Comparison of ENCODE assay signal across 15 mouse cellular contexts in the genomic region with DNA sequence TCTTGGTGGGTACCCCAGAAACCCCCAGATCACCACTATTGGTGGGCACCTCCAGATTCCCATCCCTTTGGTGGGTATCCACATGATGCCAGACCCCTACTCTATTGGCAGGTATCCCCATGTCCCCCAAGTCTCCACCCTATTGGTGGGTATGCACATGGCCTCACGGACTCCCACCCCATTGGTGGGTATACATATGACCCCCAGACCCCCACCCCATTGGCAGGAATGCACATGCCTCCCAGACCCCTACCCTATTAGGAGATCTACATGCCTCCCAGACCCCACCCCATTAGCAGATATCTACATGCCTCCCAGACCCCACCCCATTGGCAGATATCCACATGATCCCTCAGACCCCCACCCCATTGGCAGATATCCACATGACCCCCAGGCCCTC. TPM values are rescaled to one million over a fixed set of nuclear protein-coding genes. Genes with fewer than 3 reads are reported as not detected.
DNase-seq lines count a peak whose midpoint lies in the region; ATAC-seq lines count a peak whose summit lies in the region.
"Had no signal": no experiment of that assay in that cellular context is flagged by ENCODE, and none has a peak within 500 bp of the region (broad histone marks: within the 10 kb centered on the region; RNA-seq: fewer than 3 reads in every experiment).

No protein-coding gene starts in this region.

- 69% methylated on average over 1 of the region's 1 CpGs for WGBS in forebrain, embryonic 13.5 days
- whole genome bisulfite sequencing in forebrain, embryonic 15.5 days: 91% methylated on average over 1 of the region's 1 CpGs
- 100% methylated on average over 1 of the region's 1 CpGs for WGBS in hindbrain, embryonic 13.5 days
- WGBS in hindbrain, embryonic 10.5 days: 97% methylated on average over 1 of the region's 1 CpGs
- WGBS in midbrain, embryonic 12.5 days: 100% methylated on average over 1 of the region's 1 CpGs
- 100% methylated on average over 1 of the region's 1 CpGs for WGBS in midbrain, embryonic 10.5 days
- 100% methylated on average over 1 of the region's 1 CpGs for WGBS in midbrain, embryonic 16.5 days

- H3K27me3 ChIP-seq in forebrain, embryonic 13.5 days: no peaks in the 10 kb centered on the region
- H3K27me3 ChIP-seq in forebrain, embryonic 15.5 days: no peaks in the 10 kb centered on the region
- H3K27me3 ChIP-seq in hindbrain, embryonic 13.5 days: no peaks in the 10 kb centered on the region
- H3K27me3 ChIP-seq in hindbrain, embryonic 10.5 days (ENCODE audit: insufficient read depth, poor library complexity, severe bottlenecking): no peaks in the 10 kb centered on the region
- H3K27me3 ChIP-seq in midbrain, embryonic 12.5 days: no peaks in the 10 kb centered on the region
- no peaks in the 10 kb centered on the region for H3K27me3 ChIP-seq in midbrain, embryonic 10.5 days (ENCODE audit: low read depth, poor library complexity, severe bottlenecking)
- no peaks in the 10 kb centered on the region for H3K27me3 ChIP-seq in midbrain, embryonic 16.5 days (ENCODE audit: control insufficient read depth, insufficient read depth, low read depth, low read length)
- H3K27me3 ChIP-seq: limb, embryonic 12.5 days had no signal

- H3K4me1 ChIP-seq in forebrain, embryonic 13.5 days: peaks cover 65% of the 10 kb centered on the region
- H3K4me1 ChIP-seq in forebrain, embryonic 15.5 days: peaks cover 56% of the 10 kb centered on the region
- H3K4me1 ChIP-seq in hindbrain, embryonic 13.5 days (replicated peaks): peaks cover 91% of the 10 kb centered on the region
- peaks cover 64% of the 10 kb centered on the region for H3K4me1 ChIP-seq in hindbrain, embryonic 10.5 days (replicated peaks)
- peaks cover 43% of the 10 kb centered on the region for H3K4me1 ChIP-seq in midbrain, embryonic 12.5 days
- peaks cover 66% of the 10 kb centered on the region for H3K4me1 ChIP-seq in midbrain, embryonic 10.5 days
- peaks cover 30% of the 10 kb centered on the region for H3K4me1 ChIP-seq in midbrain, embryonic 16.5 days (ENCODE audit: control insufficient read depth, insufficient read depth, low read length)

- no peak overlapping the region for H3K27ac ChIP-seq in forebrain, embryonic 13.5 days
- no peak overlapping the region for H3K27ac ChIP-seq in forebrain, embryonic 15.5 days (replicated peaks)
- no peak overlapping the region for H3K27ac ChIP-seq in hindbrain, embryonic 13.5 days
- no peak overlapping the region for H3K27ac ChIP-seq in hindbrain, embryonic 10.5 days
- no peak overlapping the region for H3K27ac ChIP-seq in midbrain, embryonic 12.5 days (replicated peaks)
- H3K27ac ChIP-seq in midbrain, embryonic 10.5 days (replicated peaks): no peak overlapping the region
- no peak overlapping the region for H3K27ac ChIP-seq in midbrain, embryonic 16.5 days (ENCODE audit: low read length)
- H3K27ac ChIP-seq: layer of hippocampus, adult 2 months; limb, embryonic 12.5 days had no signal

- H3K9me3 ChIP-seq in forebrain, embryonic 13.5 days (replicated peaks): no peaks in the 10 kb centered on the region
- H3K9me3 ChIP-seq in forebrain, embryonic 15.5 days: no peaks in the 10 kb centered on the region
- H3K9me3 ChIP-seq in hindbrain, embryonic 13.5 days: no peaks in the 10 kb centered on the region
- H3K9me3 ChIP-seq in hindbrain, embryonic 10.5 days: no peaks in the 10 kb centered on the region
- no peaks in the 10 kb centered on the region for H3K9me3 ChIP-seq in midbrain, embryonic 12.5 days
- no peaks in the 10 kb centered on the region for H3K9me3 ChIP-seq in midbrain, embryonic 10.5 days (replicated peaks)
- no peaks in the 10 kb centered on the region for H3K9me3 ChIP-seq in midbrain, embryonic 16.5 days (replicated peaks; ENCODE audit: control insufficient read depth, low read length, poor library complexity, severe bottlenecking)
- H3K9me3 ChIP-seq: limb, embryonic 12.5 days had no signal

- DNase-seq in hindbrain, embryonic 10.5 days (ENCODE audit: low spot score): no peak
- DNase-seq in midbrain, embryonic 10.5 days (ENCODE audit: low spot score): no peak
- DNase-seq in left cerebral cortex, postnatal 4 days: no peak
- DNase-seq: gastrocnemius, postnatal 14 days; kidney, postnatal 10 days; lung, postnatal 10 days; thymus, postnatal 4 days had no signal

- intact Hi-C loops in left cerebral cortex, postnatal 4 days (cut with DNase I): loop anchor here (10.0 kb wide), 1 partner anchor 125 kb away; a partner anchor contains a TSS

- H3K4me3 ChIP-seq in forebrain, embryonic 13.5 days: no peak overlapping the region
- no peak overlapping the region for H3K4me3 ChIP-seq in forebrain, embryonic 15.5 days
- no peak overlapping the region for H3K4me3 ChIP-seq in hindbrain, embryonic 13.5 days
- H3K4me3 ChIP-seq in hindbrain, embryonic 10.5 days: no peak overlapping the region
- no peak overlapping the region for H3K4me3 ChIP-seq in midbrain, embryonic 12.5 days
- H3K4me3 ChIP-seq in midbrain, embryonic 10.5 days: no peak overlapping the region
- no peak overlapping the region for H3K4me3 ChIP-seq in midbrain, embryonic 16.5 days (ENCODE audit: low read depth, low read length)
- H3K4me3 ChIP-seq: layer of hippocampus, adult 2 months; limb, embryonic 12.5 days; myocyte had no signal

- no peak overlapping the region for H3K9ac ChIP-seq in forebrain, embryonic 13.5 days
- no peak overlapping the region for H3K9ac ChIP-seq in forebrain, embryonic 15.5 days (replicated peaks)
- no peak overlapping the region for H3K9ac ChIP-seq in hindbrain, embryonic 13.5 days
- H3K9ac ChIP-seq in midbrain, embryonic 12.5 days (replicated peaks): no peak overlapping the region
- H3K9ac ChIP-seq in midbrain, embryonic 16.5 days (ENCODE audit: low read depth, low read length): no peak overlapping the region
- H3K9ac ChIP-seq: limb, embryonic 12.5 days had no signal

- 0 out of 2 replicates have a peak, but pooled peaks have one; percentile 9 for ATAC-seq in forebrain, embryonic 13.5 days
- ATAC-seq in forebrain, embryonic 15.5 days (replicated peaks): no peak
- peak; percentile 19; the same call in 1 of the 2 replicates for ATAC-seq in hindbrain, embryonic 13.5 days (ENCODE audit: low FRiP score)
- ATAC-seq in midbrain, embryonic 12.5 days (ENCODE audit: low FRiP score, low read depth): 0 out of 2 replicates have a peak, but pooled peaks have one; percentile 1
- peak; percentile 18; the same call in 1 of the 2 replicates for ATAC-seq in midbrain, embryonic 16.5 days

- peaks cover 16% of the 10 kb centered on the region for H3K36me3 ChIP-seq in forebrain, embryonic 13.5 days (ENCODE audit: poor library complexity, severe bottlenecking)
- H3K36me3 ChIP-seq in forebrain, embryonic 15.5 days: peaks cover 1% of the 10 kb centered on the region
- peaks cover 16% of the 10 kb centered on the region for H3K36me3 ChIP-seq in hindbrain, embryonic 13.5 days
- H3K36me3 ChIP-seq in hindbrain, embryonic 10.5 days: peaks cover 90% of the 10 kb centered on the region
- H3K36me3 ChIP-seq in midbrain, embryonic 12.5 days: peaks cover 18% of the 10 kb centered on the region
- peaks cover 87% of the 10 kb centered on the region for H3K36me3 ChIP-seq in midbrain, embryonic 10.5 days
- no peaks in the 10 kb centered on the region for H3K36me3 ChIP-seq in midbrain, embryonic 16.5 days (ENCODE audit: control insufficient read depth, insufficient read depth, low read length)

- H3K4me2 ChIP-seq in forebrain, embryonic 13.5 days: no peak overlapping the region
- H3K4me2 ChIP-seq in forebrain, embryonic 15.5 days (replicated peaks): no peak overlapping the region
- no peak overlapping the region for H3K4me2 ChIP-seq in hindbrain, embryonic 13.5 days
- H3K4me2 ChIP-seq in midbrain, embryonic 12.5 days (replicated peaks): no peak overlapping the region
- no peak overlapping the region for H3K4me2 ChIP-seq in midbrain, embryonic 16.5 days (ENCODE audit: low read length)
- H3K4me2 ChIP-seq: limb, embryonic 12.5 days had no signal

RNA-seq across cellular contexts. Expression of a gene that starts 6.8 kb away (rescaled TPM):
- 9.4 TPM in 2 replicates for polyA plus RNA-seq in forebrain, embryonic 13.5 days (2015; fragmentation: Nextera tagmentation; extraction: Ambion mirVana)
- 6.7 and 7.5 TPM in 2 replicates for polyA plus RNA-seq in forebrain, embryonic 15.5 days (2015; fragmentation: Nextera tagmentation; extraction: Ambion mirVana)
- 13.1 and 13.9 TPM in 2 replicates for polyA plus RNA-seq in hindbrain, embryonic 13.5 days (2015; fragmentation: Nextera tagmentation; extraction: Ambion mirVana)
- polyA plus RNA-seq in hindbrain, embryonic 10.5 days (2016; fragmentation: Nextera tagmentation; extraction: Ambion mirVana): 10.5 and 13.1 TPM in 2 replicates
- polyA plus RNA-seq in midbrain, embryonic 12.5 days (2016; fragmentation: Nextera tagmentation; extraction: Ambion mirVana): 7.4 and 8.8 TPM in 2 replicates
- 12.7 and 15.2 TPM in 2 replicates for polyA plus RNA-seq in midbrain, embryonic 10.5 days (2016; fragmentation: Nextera tagmentation; extraction: Ambion mirVana)
- 11.1 and 15.0 TPM in 2 replicates for polyA plus RNA-seq in midbrain, embryonic 16.5 days (2015; fragmentation: Nextera tagmentation; extraction: Ambion mirVana)
- 1 to 10 TPM; 2.0 to 2.2 TPM for total RNA-seq in left cerebral cortex, postnatal 4 days (2021)

RNA-seq across cellular contexts. Expression of a gene that starts 55.6 kb away (rescaled TPM):
- polyA plus RNA-seq in forebrain, embryonic 13.5 days (2015; fragmentation: Nextera tagmentation; extraction: Ambion mirVana): 976 and 1,086 TPM in 2 replicates
- polyA plus RNA-seq in forebrain, embryonic 15.5 days (2015; fragmentation: Nextera tagmentation; extraction: Ambion mirVana): 1,144 and 1,250 TPM in 2 replicates
- polyA plus RNA-seq in hindbrain, embryonic 13.5 days (2015; fragmentation: Nextera tagmentation; extraction: Ambion mirVana): 1,452 and 1,516 TPM in 2 replicates
- 1,166 and 1,270 TPM in 2 replicates for polyA plus RNA-seq in hindbrain, embryonic 10.5 days (2016; fragmentation: Nextera tagmentation; extraction: Ambion mirVana)
- 1,415 and 1,424 TPM in 2 replicates for polyA plus RNA-seq in midbrain, embryonic 12.5 days (2016; fragmentation: Nextera tagmentation; extraction: Ambion mirVana)
- polyA plus RNA-seq in midbrain, embryonic 10.5 days (2016; fragmentation: Nextera tagmentation; extraction: Ambion mirVana): 1,043 and 1,067 TPM in 2 replicates
- 1,445 and 1,454 TPM in 2 replicates for polyA plus RNA-seq in midbrain, embryonic 16.5 days (2015; fragmentation: Nextera tagmentation; extraction: Ambion mirVana)
- 1,000 to 10,000 TPM; 1,551 to 1,677 TPM for total RNA-seq in left cerebral cortex, postnatal 4 days (2021)
